Mouse (Mus musculus): ENCODE results near the gene St6galnac3.

St6galnac3 gene

GRCm38 (mm10) chr3:153337779-153338178 is 387.2 kb downstream of the St6galnac3 start:
- DNase-seq = no peak

GRCm38 (mm10) chr3:153337221-153337620 is 387.8 kb downstream of the St6galnac3 start:
- no peak for DNase-seq

- peak in 1 of 2 experiments; percentile 45 for DNase-seq
Observed at GRCm38 (mm10) chr3:153334152-153334825, 390.7 kb downstream of the St6galnac3 start.

- DNase-seq = no peak
Observed at GRCm38 (mm10) chr3:153324307-153324706, 400.7 kb downstream of the St6galnac3 start.

GRCm38 (mm10) chr3:153323446-153323845 is 401.5 kb downstream of the St6galnac3 start:
- peak; percentile 51 to 60 for DNase-seq

- DNase-seq = no peak
Observed at GRCm38 (mm10) chr3:153313583-153313982, 411.4 kb downstream of the St6galnac3 start.

GRCm38 (mm10) chr3:153313167-153313566 is 411.8 kb downstream of the St6galnac3 start:
- DNase-seq = peak; percentile 59 to 62

- no peak for DNase-seq
Observed at GRCm38 (mm10) chr3:153312006-153312405, 413.0 kb downstream of the St6galnac3 start.

- DNase-seq = no peak
Observed at GRCm38 (mm10) chr3:153308379-153308778, 416.6 kb downstream of the St6galnac3 start.

- no peak for DNase-seq
Observed at GRCm38 (mm10) chr3:153305153-153305552, 419.8 kb downstream of the St6galnac3 start.

GRCm38 (mm10) chr3:153302376-153302775 is 422.6 kb downstream of the St6galnac3 start:
- DNase-seq = no peak

- no peak for DNase-seq
Observed at GRCm38 (mm10) chr3:153296375-153297068, 428.5 kb downstream of the St6galnac3 start.

GRCm38 (mm10) chr3:153292853-153293252 is 432.1 kb downstream of the St6galnac3 start:
- no peak for DNase-seq

GRCm38 (mm10) chr3:153292363-153292762 is 432.6 kb downstream of the St6galnac3 start:
- DNase-seq = peak; percentile 38 to 61

GRCm38 (mm10) chr3:153291406-153292045 is 433.4 kb downstream of the St6galnac3 start:
- peak in 1 of 2 experiments; percentile 40 for DNase-seq

- DNase-seq = no peak
Observed at GRCm38 (mm10) chr3:153289971-153290370, 435.0 kb downstream of the St6galnac3 start.

GRCm38 (mm10) chr3:153287564-153287963 is 437.4 kb downstream of the St6galnac3 start:
- DNase-seq = no peak

GRCm38 (mm10) chr3:153287081-153287480 is 437.9 kb downstream of the St6galnac3 start:
- DNase-seq = no peak

GRCm38 (mm10) chr3:153282123-153282765 is 442.7 kb downstream of the St6galnac3 start:
- peak; percentile 63 to 69 for DNase-seq

- no peak for DNase-seq
Observed at GRCm38 (mm10) chr3:153278249-153278648, 446.7 kb downstream of the St6galnac3 start.

GRCm38 (mm10) chr3:153277389-153277999 is 447.5 kb downstream of the St6galnac3 start:
- DNase-seq = no peak

- no peak for DNase-seq
Observed at GRCm38 (mm10) chr3:153276830-153277388, 448.1 kb downstream of the St6galnac3 start.
